Mouse (Mus musculus) adrenal gland, postnatal 36 days (tissue): ENCODE data around the gene Spata21. TPM values are rescaled to one million over a fixed set of nuclear protein-coding genes. Genes with fewer than 3 reads are reported as not detected.
A peak's percentile ranks its signal among the peaks of the same experiment; 100 is the strongest.

Source experiments
- DNase-seq, 2 experiments: peaks; one replicate each; pipeline ENCODE4 v3.0.0; 2021; ENCODE audit warnings: mixed read lengths in 1 of 2
- total RNA-seq, 2 experiments: library from RNA; stranded (reverse); gene quantifications; 2 replicates each; pipeline ENCODE4 v1.2.3; 2021

Spata21 gene
- total RNA-seq, 2 experiments from 2014 or later, result not detected

DNA sequence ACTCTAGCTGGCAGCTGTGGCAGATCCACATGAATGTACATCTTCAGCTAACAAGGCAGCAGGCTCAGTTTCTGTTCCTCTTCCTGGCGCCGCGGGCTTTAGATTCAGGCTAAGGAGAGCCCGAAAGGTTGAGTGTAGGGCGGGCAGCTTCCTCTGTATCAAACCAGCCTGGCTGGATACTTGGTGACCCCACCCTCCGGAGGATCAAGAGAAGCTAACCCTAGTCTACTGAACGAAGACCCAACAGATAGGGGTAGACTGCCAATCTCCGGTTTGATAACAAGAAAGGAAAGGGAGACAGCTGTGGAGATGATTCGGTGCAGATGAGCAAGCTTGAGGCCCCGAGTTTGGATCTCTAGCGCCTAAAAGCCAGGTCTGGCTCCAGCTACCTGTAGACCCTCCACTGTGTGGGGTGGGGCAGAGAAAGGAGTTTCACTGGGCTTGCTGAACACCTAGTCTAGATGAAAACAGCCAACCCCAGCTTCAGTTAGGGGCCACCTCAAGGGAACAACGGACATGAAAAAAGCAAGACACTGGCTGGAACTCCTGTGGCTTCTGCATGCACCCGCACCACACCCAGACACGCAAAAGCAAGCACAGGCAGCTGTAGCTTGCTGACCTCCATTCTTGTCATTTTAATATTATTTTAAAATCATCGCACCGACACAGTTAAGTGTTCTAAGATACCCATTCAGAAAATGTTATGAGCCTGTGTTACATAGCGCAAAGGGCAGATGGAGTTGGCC, 11.2 kb upstream of the Spata21 start:
- DNase-seq, result no peak

DNA sequence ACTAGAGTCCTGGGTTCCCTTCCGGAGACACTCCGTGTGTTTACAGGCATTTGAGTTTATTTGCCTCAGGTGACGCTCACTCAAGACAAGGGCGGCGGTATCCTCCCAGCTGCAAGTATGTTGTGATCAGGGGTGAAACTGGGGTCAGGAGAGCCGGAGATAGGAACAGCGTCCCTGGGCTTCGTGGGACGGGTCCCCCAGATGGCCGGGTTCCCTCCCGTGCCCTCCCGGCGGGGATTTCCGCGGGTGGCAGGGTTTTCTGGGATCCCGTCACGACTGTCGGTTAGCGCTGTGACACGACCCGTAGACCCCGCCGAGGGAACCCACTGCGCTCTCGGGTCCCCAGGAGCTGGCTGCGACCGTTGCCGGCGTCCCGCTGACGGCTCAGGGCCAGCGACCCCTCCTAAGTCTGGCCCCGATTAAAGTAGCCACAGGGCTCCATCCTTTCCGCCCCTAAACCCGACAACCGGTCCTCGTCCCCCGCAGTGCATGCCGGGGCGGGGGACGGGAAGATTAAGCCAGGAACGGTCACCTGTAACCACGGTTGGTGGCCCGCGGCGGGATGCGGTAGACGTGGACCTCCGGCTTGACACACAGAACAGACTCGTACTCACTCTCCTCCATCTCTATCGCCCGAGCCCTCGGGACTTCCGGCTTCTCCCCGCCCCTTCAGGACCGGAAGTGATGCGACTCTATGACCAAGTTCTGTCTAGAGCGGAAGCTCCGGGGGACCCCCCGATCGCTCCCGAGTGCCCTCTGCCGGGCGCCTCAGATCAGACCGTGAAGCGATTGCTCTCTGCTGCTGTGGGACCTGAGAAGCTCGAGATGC, 10.2 kb upstream of the Spata21 start, which contains the start of gene Necap2:
Necap2 (minus strand) TSS at position 677 of the 829 bp plus-strand sequence.
- DNase-seq, result peak; percentile 95 to 97

DNA sequence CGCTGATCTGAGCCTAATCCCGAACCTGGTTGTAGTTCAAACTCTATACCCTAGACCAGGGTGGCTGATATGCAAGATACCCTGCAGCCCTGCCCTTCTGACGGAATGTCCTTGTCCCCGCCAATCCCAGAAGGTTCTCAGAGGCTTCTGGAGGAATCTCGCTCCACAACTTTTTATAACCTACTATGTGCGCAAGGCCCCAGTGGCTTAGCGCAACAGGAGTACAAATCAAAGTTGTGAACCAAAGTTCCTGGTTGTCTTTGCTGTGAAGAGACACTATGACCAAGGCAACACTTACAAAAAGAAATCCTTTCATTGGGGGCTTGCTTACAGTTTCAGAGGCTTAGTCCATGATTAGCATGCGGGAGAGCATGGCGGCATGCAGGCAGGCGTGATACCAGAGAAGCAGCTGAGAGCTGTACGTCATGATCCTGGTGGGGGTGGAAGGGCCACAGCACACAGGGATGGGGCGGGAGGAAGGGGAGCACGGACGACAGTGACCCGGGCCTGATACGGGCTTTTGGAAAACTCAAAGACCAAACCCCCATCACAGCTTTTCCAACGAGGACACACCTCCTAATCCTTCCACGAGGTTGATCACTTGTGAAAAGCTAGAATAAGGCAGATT, 9.5 kb upstream of the Spata21 start:
- no peak for DNase-seq

DNA sequence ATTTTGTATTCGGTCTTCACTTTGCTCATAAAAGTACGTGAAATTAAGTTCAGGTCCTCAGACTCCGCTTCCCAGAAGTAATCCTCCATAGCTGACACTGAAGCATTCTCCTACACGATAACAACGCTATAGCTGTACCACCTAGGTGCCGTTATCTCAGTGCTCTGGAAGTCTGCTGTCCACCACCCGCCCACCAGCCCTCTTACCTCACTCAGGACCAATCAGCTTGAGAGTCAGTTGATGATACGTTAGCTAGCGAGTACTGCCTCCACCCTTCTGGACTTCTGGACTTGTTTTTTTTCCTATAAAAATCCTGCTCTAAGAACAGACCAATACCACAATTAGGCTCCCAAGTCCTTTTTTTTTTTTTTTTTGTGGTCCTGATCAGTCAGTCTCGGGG, 1.3 kb upstream of the Spata21 start:
- no peak for DNase-seq

DNA sequence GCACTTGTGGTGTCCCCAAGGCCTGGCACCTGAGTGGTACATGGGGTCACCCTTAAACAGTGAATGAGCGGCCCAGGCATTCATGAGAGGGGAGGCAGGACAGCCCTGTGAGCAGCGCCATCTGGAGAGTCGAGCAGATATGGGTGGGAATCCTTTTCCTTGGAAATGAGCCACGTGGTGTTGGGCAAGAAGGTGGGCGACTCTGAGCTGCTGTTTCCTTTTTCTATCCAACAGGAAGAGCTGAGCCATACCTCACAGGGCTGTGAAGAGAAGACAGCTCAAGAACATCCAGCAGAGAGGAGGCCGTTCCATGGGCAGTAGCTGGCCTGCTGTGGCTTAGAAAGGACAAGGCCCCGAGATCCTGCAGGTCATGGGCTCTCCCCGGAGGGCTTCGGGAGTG, 581 bp downstream of the Spata21 start:
- no peak for DNase-seq

DNA sequence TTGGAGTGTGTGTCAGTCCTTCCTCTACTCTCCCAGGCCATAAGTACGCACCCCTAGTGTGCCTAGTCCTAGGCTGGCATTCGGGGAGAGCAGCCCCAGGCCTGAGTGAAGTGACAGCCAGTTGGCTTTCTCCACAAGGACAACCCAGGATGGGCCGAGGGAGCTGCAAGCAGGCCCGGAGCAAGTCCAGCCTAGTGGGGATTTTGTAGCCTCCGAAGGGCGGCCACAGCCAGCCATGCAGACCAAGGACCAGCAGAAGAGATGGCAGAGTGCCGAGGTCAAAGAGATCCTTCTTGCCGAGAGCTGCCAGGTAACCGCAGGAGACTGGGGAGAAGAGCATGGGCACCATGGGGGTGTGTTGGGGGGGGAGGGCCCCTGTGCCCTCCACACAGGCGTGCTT, 6.9 kb downstream of the Spata21 start:
- peak; percentile 48 to 73 for DNase-seq

DNA sequence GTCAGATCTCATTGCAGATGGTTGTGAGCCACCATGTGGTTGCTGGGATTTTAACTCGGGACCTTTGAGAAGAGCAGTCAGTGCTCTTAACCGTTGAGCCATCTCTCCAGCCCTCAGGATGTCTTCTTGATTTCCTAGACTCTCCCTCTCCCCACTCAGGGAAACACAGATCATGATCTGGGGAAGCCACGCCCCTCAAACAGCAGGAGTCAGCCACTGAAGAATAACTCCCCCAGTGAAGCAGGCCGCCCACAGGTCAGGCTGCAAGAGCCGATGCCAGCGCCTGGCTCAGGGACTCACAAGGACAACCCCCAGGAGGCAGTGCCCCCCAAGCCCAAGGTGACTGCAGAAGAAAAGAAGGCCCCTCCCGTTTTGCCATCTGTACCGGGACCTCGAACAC, 8.6 kb downstream of the Spata21 start:
- no peak for DNase-seq

DNA sequence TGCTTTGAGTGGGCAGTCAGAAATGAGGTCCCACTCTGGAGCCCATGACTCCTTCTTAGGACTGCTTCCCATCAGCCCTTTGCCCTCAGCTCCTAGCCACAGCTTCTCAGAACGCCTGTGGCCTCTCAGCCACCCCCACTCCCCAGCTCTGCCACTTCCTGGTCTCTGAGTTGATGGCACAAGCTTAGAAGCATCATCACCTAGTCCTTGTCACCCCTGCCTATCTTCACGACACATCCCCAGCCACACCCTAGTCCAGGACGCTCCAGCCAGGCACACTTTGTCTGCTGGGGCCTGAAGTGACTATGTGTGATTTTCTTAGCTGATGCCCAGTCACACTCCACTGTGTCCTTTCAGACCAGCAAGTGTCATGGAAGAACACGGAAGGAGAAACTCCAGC, 10.8 kb downstream of the Spata21 start:
- no peak for DNase-seq

DNA sequence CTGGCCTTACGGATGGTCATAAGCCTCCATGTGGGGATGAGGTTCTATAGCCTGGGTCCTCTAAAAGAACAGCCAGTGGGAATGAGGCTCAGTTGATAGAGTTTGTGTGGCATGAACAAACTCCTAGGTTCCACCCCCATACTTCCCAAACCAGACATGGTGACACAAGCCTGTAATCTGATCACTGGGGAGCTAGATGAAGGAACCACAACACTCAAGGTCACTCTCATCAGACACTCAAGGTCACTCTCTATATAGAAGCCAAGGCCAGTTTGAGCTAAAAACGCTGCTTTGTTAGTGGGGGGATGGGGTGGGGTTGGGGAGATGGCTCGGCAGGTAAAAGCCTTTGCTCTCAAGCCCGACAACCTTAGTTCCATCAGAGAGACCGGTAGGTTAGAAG, 11.8 kb downstream of the Spata21 start:
- no peak for DNase-seq

DNA sequence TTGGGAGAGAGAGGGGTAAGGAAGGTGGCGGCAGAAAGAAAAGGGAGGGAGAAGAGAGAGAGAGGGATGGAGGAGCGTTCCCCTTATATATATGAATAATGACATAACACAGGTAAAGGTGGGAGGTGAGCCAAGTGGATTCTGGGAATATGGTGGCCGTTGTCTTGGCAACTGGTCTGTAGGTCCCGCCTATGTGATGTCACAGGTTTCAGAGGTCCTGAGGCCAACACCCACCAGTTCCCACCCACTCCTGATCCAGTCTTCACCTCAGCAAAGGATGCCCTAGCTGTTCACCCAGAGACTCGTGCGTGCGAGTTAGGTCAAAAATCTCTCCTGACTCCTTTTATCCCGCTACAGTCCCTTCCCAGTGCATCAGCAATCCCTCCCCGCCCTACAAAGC, 13.2 kb downstream of the Spata21 start:
- DNase-seq, result no peak

DNA sequence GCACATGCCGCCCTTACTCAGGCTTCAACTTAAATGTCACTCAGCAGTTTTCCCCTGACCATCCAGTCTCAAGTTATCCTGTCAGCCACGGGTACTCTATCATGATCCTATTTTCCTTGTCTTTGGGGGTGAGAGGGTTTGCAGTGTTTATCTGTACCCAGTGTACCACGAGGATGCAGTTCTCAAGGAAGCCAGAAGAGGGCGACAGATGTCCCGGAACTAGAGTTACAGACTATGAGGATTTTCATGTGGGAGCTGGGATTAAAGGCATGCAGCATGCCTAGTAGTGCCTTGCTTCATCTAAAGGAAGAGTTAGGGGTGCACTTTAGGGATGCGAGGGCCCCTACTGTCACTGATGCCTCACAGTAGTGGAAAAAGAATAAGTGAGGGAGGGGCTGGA, 13.7 kb downstream of the Spata21 start:
- DNase-seq, result peak in 1 of 2 experiments; percentile 40

DNA sequence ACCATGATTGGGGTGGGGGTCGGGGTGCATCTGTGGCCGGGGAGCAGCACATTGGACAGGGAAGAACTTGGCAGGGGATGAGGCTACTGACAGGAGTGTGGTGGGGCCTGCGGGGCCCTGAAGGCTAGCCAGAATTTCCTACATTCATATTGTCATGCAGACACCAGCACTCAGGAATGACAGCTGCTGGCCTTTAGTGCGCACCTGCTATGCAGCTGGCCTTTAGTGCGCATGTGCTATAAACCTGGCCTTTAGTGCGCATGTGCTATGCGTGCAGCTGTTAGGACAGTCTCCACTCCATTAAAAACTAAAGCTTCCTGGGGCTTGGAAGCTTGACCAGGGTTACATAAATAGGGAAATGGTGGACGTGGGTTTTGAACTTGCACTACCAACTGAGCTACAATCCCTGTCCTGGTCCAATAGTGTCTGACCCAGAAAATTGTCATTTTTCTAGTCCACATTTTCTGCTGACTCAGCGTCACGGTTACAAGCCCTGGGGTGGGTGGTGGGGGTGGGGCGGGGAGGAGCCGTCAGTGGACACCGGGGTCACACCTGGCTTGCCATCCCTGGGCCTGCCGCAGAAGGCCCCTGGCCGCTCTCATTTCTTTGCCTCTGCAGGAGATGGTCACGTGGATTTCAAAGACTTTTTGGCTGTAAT, 18.5 kb downstream of the Spata21 start:
- DNase-seq, result no peak

DNA sequence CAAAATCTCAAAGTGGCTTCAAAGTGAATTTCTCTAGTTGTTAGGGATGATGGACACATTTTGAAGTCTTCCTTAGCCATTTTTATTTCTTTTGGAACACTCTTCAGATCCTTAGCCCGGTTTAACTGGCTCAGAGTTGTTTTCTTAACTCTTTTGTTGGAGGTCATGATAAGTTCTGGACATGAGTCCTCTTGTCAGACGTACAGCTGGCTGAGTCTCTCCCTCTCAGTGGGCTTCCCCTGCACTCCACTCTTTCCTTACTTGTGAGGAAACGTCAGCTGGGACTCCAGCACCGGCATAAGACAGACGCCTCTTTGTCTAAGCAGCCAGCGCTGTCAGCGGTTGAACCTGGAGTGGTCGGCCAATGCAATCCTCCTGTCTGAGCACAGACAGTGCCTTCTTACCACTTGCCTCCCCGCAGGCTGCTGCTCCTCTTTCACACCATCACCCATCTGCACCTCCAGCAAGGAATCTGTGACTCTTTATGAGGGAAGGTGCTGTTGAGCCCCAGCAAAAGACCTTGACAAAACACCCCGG, 20.1 kb downstream of the Spata21 start:
- no peak for DNase-seq

DNA sequence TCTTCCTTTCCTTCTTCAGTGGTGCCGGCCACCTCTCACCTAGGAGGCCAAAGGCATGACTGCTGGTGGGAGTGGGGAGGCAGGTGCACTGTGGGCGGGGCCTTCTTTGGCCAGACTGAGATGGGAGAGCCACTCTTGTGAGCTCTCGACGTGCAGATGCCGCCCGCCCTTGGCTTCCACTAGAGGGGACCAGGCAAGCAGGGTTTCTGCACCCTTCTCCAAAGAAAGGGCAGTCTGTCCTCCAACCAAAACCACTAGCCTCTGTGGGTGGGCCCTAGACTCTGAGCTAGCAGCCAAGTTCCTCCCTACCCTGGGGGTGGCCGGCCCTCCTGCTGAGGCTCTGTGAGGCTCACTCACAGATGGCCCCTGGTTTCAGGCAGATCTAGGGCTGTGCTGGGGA, 25.7 kb downstream of the Spata21 start:
- DNase-seq, result peak in 1 of 2 experiments; percentile 21

DNA sequence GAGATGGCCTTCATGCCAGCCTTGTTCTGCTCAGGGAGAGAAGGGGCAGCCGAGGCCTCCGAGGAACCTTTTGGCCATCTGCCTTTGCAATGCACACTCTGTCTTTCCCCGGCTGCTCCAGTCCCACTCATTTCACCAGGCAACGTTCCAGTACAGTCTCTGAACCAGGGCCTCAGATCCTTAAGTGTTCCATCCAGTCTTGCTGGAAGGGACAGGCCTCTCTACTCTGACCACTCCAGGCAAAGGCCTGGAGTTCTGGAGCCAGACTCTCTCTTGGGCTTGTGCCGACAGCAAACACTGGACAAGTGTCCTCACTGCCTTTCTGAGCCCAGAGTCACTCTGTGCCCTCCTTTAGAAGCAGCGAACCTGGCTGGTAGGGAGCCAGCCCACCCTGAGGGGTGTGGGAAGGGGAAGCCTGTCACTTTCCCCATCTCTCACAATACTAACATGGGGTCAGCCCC, 26.4 kb downstream of the Spata21 start:
- DNase-seq, result peak in 1 of 2 experiments; percentile 41

DNA sequence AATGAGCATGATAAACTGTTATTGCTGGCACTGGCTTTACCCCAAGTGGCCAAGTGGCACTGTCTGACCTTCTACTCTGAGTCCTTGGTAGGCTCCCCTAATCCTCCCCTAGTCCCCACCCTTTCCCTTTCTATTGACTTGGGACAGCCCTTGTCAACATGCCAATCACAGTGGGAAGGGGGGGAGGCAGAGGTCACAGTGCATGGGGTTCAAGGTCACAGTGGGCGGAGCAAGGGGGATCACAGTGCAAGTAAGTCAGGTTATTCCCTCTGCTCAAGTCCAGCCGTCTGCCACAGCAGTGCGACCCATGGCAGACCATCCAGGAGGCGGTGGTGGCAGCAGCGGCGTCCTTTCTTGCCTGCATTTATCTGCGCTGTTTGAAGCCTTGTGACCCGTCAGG, 27.3 kb downstream of the Spata21 start:
- peak in 1 of 2 experiments; percentile 12 for DNase-seq

DNA sequence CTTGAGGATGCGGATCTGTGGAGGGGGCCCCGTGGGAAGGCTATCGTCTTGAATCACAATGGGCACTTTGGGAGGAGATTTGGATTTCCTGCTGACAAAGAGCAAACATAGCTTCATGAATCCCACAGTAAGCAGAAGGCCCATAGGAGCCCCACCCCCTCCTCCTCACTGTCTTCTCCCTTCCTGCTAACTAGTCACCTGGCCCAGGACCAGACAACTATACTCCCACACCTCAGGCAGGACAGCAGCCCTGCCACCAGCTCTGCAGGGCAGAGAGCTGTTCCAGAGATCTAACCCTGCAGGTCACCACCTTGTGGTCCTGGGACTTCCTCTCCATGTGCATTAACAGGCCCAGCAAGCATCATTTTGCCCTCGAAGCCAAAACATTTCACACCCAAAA, 30.6 kb downstream of the Spata21 start:
- no peak for DNase-seq

DNA sequence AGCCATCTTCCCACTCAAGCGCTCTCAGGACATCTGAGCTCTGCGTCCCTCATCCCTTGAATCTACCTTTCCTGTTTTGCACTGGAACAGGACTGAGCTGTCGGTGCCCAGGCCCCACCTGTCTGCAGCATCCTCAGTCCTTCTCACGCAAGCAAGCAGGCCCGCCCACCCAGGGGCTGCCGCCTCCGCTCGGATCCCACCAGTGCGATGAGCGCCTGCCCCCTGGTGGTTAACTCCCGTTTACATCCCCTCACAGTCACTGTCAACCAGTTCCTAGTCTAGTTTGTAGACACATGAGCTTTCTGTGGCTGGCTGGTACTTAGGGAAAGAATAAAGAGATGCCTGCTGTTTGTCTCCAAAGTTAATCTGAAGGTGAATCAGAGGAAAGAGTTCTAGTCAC, 32.6 kb downstream of the Spata21 start:
- peak; percentile 53 to 70 for DNase-seq

DNA sequence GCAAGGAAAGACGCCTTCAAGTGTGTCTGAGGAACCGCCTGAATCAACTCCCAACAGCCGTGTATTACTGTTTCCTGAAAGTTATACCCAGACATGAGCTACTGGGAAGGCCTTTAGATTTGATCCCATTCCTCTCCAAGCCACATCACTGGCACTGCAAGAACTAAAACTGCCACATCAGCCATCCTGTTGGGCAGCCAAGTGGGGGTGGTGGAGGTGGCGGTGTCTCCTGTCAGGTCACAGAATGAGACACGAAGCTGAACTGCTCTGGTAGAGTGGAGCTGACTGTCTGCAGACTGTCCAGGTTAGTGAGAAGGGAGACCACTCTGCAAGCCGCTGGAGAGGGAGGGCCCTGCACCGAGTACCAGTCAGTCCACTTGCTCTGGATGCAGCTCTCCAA, 34.5 kb downstream of the Spata21 start:
- DNase-seq, result no peak

DNA sequence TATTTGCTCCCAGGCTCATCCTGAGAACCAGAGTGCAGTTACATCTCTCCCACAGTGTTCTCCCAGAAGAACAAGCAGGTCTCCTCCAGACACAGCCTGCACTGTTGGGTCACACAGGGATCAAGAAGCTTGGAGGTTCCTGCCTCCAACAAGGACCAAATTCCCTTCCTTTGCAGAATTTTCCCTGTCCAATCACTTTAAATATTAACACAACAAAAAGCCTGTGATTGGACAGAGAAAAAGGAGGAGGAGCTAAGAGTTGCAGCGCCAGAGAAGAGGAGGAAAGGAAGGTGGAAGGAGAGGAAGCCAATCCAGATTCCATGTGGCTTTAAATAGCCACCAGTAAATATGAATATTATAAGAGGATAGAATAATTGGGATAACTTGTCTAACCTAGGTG, 34.9 kb downstream of the Spata21 start:
- DNase-seq, result no peak

DNA sequence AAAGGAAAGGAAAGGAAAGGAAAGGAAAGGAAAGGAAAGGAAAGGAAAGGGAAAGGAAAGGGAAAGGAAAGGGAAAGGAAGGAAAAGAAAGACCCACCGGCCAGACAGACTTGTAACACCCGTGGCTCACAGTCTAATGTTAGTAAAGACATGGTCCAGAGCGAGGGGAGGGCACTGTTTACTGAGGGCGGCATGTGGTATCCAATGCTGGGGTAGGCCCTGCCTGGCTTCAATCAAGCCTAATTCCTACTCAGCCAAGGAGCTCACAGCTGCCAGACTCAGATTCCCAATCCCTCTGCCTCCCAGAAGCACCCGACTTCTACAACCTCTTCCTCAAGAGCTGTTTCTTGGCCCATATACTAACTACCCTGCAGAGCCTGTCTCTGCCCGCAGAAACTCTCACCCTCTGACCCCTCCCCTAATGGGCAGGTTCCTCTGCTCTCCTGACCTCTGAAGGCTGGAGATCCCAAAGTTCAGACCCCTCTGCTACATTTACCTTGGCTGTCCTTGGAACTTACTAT, 41.1 kb downstream of the Spata21 start:
- no peak for DNase-seq
